ENCODE assay signal across 14 mouse cellular contexts in genomic region chr13:60426192-60426840, GRCm38 (mm10).
"Had no signal": no experiment of that assay in that cellular context is flagged by ENCODE, and none has a peak within 500 bp of the region (broad histone marks: within the 10 kb centered on the region; RNA-seq: fewer than 3 reads in every experiment).

No protein-coding gene starts in this region.

- H3K27ac ChIP-seq: kidney, postnatal 0 days; liver, embryonic 15.5 days; macrophage; midbrain, embryonic 12.5 days; neural tube, embryonic 13.5 days; stomach, embryonic 15.5 days had no signal

- H3K4me1 ChIP-seq: liver, embryonic 15.5 days had no signal

- H3K4me3 ChIP-seq: liver, embryonic 15.5 days; midbrain, embryonic 12.5 days; neural tube, embryonic 13.5 days; stomach, embryonic 15.5 days had no signal

- ATAC-seq: intestine, postnatal 0 days had no signal

- H3K27me3 ChIP-seq: liver, embryonic 15.5 days; midbrain, embryonic 12.5 days; neural tube, embryonic 13.5 days; stomach, embryonic 15.5 days had no signal

- H3K9me3 ChIP-seq: liver, embryonic 15.5 days; midbrain, embryonic 12.5 days; neural tube, embryonic 13.5 days; stomach, embryonic 15.5 days had no signal

- H3K9ac ChIP-seq: liver, embryonic 15.5 days; midbrain, embryonic 12.5 days; neural tube, embryonic 13.5 days; stomach, embryonic 15.5 days had no signal

- H3K36me3 ChIP-seq: liver, embryonic 15.5 days; midbrain, embryonic 12.5 days; neural tube, embryonic 13.5 days; stomach, embryonic 15.5 days had no signal

- H3K4me2 ChIP-seq: liver, embryonic 11.5 days; liver, embryonic 15.5 days; midbrain, embryonic 12.5 days; neural tube, embryonic 13.5 days; stomach, embryonic 15.5 days had no signal

- DNase-seq: left cerebral cortex, postnatal 4 days; lung, adult 2 months; retina, postnatal 1 day; right cerebral cortex, postnatal 4 days; thymus, adult 2 months; thymus, postnatal 25 days had no signal
